Mouse (Mus musculus): Measurements from ENCODE around the gene Pld4.

DNA sequence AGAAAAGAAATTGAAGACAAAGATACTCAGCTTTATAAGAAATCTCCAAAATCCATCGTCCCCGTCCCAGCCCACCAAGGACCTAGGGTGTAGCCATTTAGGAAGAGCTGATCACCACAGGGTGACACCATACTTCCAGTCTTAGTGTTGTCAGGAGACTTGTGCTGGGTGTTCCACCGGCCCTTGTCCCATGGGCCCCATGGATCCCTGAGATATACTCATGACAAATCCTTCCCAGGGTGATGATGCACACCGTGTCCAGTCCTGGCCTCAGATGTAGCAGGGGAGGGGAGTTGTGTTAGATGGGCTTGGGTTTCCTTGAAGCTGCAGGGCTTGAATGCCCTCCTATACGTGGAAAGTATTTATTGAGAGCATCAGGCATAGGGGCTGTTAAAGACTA, 2.6 kb upstream of the Pld4 start:
- TF ChIP-seq CTCF (IDR thresholded peaks at IDR 0.05; ENCODE audit: borderline replicate concordance, insufficient read depth, low read depth, low read length) (no peak), POLR2A (IDR thresholded peaks at IDR 0.05; ENCODE audit: borderline replicate concordance, insufficient read depth, low read length) (no peak)
